Mouse (Mus musculus) urinary bladder, adult 18-20 months (tissue): Measurements from ENCODE around the gene Eif1.
"Not testable (repeated sequence)": the region's sequence is repeated elsewhere in the genome, so short reads cannot be mapped to it uniquely, and the experiment has no call there.

Experiments used
- DNase-seq, 2 experiments: peaks; one replicate each; pipeline ENCODE4 v3.0.0; 2022; ENCODE audit warnings: low spot score in 2 of 2, mixed read lengths in 2 of 2

The Eif1 gene

GRCm38 (mm10) chr11:100352076-100352857 is 32.6 kb downstream of the Eif1 start:
- no peak for DNase-seq

GRCm38 (mm10) chr11:100355151-100355951 is 35.7 kb downstream of the Eif1 start:
- peak in 1 of 2 experiments; percentile 55 for DNase-seq

GRCm38 (mm10) chr11:100355972-100356818 is 36.5 kb downstream of the Eif1 start, which contains the start of gene Hap1:
TSS of gene Hap1 (minus strand) at chr11:100356128.
- DNase-seq, result peak; percentile 40 to 76

- no peak for DNase-seq
Measured at GRCm38 (mm10) chr11:100356819-100357211, 37.1 kb downstream of the Eif1 start.

- DNase-seq, result no peak
Measured at GRCm38 (mm10) chr11:100357408-100357807, 37.7 kb downstream of the Eif1 start.

GRCm38 (mm10) chr11:100360175-100360574 is 40.5 kb downstream of the Eif1 start:
- no peak for DNase-seq

- DNase-seq, result not testable (repeated sequence)
Measured at GRCm38 (mm10) chr11:100361059-100361458, 41.4 kb downstream of the Eif1 start.

GRCm38 (mm10) chr11:100362209-100362978 is 42.7 kb downstream of the Eif1 start:
- peak; percentile 48 to 63 for DNase-seq

GRCm38 (mm10) chr11:100362979-100363562 is 43.4 kb downstream of the Eif1 start:
- peak; percentile 43 to 53 for DNase-seq

GRCm38 (mm10) chr11:100369145-100369544 is 49.5 kb downstream of the Eif1 start:
- DNase-seq, result no peak

- no peak for DNase-seq
Measured at GRCm38 (mm10) chr11:100369822-100370221, 50.1 kb downstream of the Eif1 start.
